Mouse (Mus musculus) midbrain, embryonic 16.5 days (tissue): ENCODE results near the gene Htr6. TPM values are rescaled to one million over a fixed set of nuclear protein-coding genes. Genes with fewer than 3 reads are reported as not detected.

Experiments used
- ATAC-seq: fragments of 200-750 bp; cut with Nextera tagmentation; 2 replicates; pipeline ENCODE4 v1.8.0; 2017; ENCODE audit warnings: moderate TSS enrichment
- H3K27ac ChIP-seq: fragments of 300-500 bp; sonication (generic); 2 replicates; pipeline ENCODE4 v1.5.1; 2014; ENCODE audit warnings: mild to moderate bottlenecking, low read length, mixed read lengths
- H3K27me3 ChIP-seq: fragments of 300-500 bp; sonication (generic); 2 replicates; pipeline ENCODE4 v1.6.1; 2014; ENCODE audit warnings: low read depth, low read length, mixed read lengths; ENCODE audit not compliant: control insufficient read depth, insufficient read depth
- H3K36me3 ChIP-seq: fragments of 300-500 bp; sonication (generic); 2 replicates; pipeline ENCODE4 v1.6.1; 2014; ENCODE audit warnings: mild to moderate bottlenecking, low read length, moderate library complexity, mixed read lengths; ENCODE audit not compliant: control insufficient read depth, insufficient read depth
- H3K4me1 ChIP-seq: fragments of 300-500 bp; sonication (generic); 2 replicates; pipeline ENCODE4 v1.6.1; 2014; ENCODE audit warnings: mild to moderate bottlenecking, low read length, mixed read lengths; ENCODE audit not compliant: control insufficient read depth, insufficient read depth
- H3K4me2 ChIP-seq: fragments of 300-500 bp; sonication (generic); 2 replicates; pipeline ENCODE4 v1.6.1; 2014; ENCODE audit warnings: mild to moderate bottlenecking, low read length, mixed read lengths
- H3K4me3 ChIP-seq: fragments of 300-500 bp; sonication (generic); 2 replicates; pipeline ENCODE4 v1.5.1; 2014; ENCODE audit warnings: low read depth, mild to moderate bottlenecking, low read length, moderate library complexity, mixed read lengths
- H3K9ac ChIP-seq: fragments of 300-500 bp; sonication (generic); 2 replicates; pipeline ENCODE4 v1.6.1; 2014; ENCODE audit warnings: low read depth, low read length, mixed read lengths
- H3K9me3 ChIP-seq: fragments of 300-500 bp; sonication (generic); replicated peaks from 2 replicates; pipeline ENCODE4 v1.6.1; 2014; ENCODE audit warnings: mild to moderate bottlenecking, low read length, mixed read lengths; ENCODE audit not compliant: control insufficient read depth, poor library complexity, severe bottlenecking
- WGBS: fragments of 180-500 bp; shearing (Covaris S2); extraction: QIAGEN DNeasy Blood & Tissue Kit; methylation state at CpG from one replicate; pipeline ENCODE4 v1.1.7; 2014; 5-methylcytosine and 5-hydroxymethylcytosine counted together
- polyA plus RNA-seq: library from polyadenylated mRNA; unstranded; fragments of >200 nt; fragmentation: Nextera tagmentation; extraction: Ambion mirVana; gene quantifications from 2 replicates; pipeline ENCODE4 v1.2.1, GENCODE M21; 2015

Htr6 gene
- polyA plus RNA-seq, 1 experiment from 2014 or later, result 0.30 TPM

DNA sequence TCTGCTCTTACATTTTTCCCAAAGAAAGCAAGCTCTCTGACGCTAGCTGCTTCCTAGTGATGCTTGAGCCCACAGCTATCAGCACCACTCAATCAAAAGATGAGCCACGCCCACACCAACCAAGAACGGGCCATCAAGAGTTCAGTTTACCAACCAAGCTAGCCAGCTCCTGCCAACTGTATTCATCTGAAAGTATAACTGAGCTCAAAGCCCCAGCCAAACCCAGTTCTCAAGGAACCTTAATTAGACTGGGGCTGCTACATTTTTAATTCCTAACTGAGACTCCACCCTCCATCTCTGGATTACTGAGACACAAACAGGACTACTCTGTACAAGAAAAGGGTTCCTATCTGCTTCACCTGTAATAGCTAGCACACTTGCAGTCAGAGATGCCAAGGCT is 35.5 kb upstream of the Htr6 start:
- peak overlapping the region; percentile 47; the same call in 1 of the 2 replicates for H3K27ac ChIP-seq
- H3K4me1 ChIP-seq, result peaks cover 16% of the 10 kb centered on the region
- H3K27me3 ChIP-seq, result no peaks in the 10 kb centered on the region
- no peaks in the 10 kb centered on the region for H3K9me3 ChIP-seq
- 86% methylated on average over 3 of the region's 3 CpGs for WGBS
- no peak for ATAC-seq
- no peaks in the 10 kb centered on the region for H3K36me3 ChIP-seq
- no peak overlapping the region for H3K4me3 ChIP-seq
- no peak overlapping the region for H3K9ac ChIP-seq
- no peak overlapping the region for H3K4me2 ChIP-seq

DNA sequence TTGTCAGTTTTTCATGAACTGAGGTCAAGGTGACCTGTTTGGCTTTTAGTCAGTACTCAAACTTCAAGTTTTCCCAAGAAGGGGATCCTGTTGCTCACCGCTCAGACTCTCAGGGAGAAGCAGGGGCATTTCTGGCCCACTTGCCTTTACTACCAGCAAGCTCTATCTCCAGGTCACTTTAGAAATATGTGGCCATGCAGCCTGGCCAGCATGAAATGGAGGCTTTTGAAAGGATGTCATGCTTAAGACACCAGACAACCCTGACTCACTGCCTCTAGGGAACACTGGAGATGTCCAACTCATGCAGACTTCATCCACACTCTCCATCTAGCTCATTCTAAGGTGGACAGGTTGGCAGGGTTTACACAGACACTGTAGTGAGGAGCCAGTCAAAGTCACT is 30.1 kb upstream of the Htr6 start:
- Histone ChIP-seq H3K4me3 (no peak overlapping the region), H3K4me2 (no peak overlapping the region), H3K4me1 (no peaks in the 10 kb centered on the region), H3K9ac (no peak overlapping the region), H3K9me3 (no peaks in the 10 kb centered on the region), H3K36me3 (peaks cover 8% of the 10 kb centered on the region), H3K27me3 (no peaks in the 10 kb centered on the region), H3K27ac (no peak overlapping the region)
- no peak for ATAC-seq
- 97% methylated on average over 1 of the region's 1 CpGs for WGBS

DNA sequence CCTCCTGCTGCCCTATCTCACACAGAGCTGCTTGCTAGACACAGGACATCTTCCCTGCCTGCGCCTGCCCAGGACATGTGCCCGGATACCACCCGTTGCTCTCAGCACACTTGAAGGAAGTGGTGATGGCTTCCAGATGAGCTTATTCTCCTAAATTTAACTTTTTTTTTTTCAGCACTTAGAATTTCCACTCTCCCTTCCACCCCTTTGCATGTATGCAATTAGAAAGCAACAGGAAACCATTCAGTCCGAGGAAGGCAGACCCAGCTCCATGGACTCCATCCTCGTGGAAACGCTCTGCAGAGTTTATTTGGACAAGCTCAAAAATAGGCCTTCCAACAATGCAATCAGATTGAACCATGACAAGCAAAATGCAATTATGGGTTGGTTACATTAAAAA is 26.2 kb upstream of the Htr6 start:
- 86% methylated on average over 6 of the region's 6 CpGs for WGBS
- no peak for ATAC-seq
- H3K9me3 ChIP-seq, result no peaks in the 10 kb centered on the region

DNA sequence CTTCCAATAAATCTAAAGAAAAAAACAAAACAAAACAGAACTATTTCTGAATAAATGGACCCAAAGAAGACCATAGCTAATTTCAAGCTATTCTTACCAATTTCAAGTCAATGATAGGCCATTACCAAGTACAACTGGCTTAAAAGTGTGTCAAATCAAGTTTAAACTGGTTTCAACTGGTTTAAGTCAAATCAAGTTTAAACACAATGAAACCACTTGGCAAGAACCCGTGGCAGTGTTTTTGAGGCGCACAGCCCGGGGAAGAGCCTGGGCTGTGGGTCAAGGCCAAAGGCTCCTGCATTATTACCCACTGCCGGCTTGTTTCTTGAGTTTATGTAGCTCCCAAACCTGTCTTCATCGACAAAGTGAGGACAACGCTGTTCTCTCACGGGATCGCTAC is 25.0 kb upstream of the Htr6 start:
- H3K4me2 ChIP-seq, result no peak overlapping the region
- no peaks in the 10 kb centered on the region for H3K9me3 ChIP-seq
- no peaks in the 10 kb centered on the region for H3K27me3 ChIP-seq
- no peak overlapping the region for H3K27ac ChIP-seq
- H3K9ac ChIP-seq, result no peak overlapping the region
- no peak overlapping the region for H3K4me3 ChIP-seq
- ATAC-seq, result no peak
- peaks cover 8% of the 10 kb centered on the region for H3K36me3 ChIP-seq
- H3K4me1 ChIP-seq, result no peaks in the 10 kb centered on the region
- 91% methylated on average over 8 of the region's 8 CpGs for WGBS

More for the DNA sequence above, 26.2 kb upstream of the Htr6 start:
- no peak overlapping the region for H3K27ac ChIP-seq
- no peak overlapping the region for H3K4me2 ChIP-seq
- peaks cover 8% of the 10 kb centered on the region for H3K36me3 ChIP-seq
- H3K4me1 ChIP-seq, result no peaks in the 10 kb centered on the region
- no peak overlapping the region for H3K4me3 ChIP-seq
- no peak overlapping the region for H3K9ac ChIP-seq
- H3K27me3 ChIP-seq, result no peaks in the 10 kb centered on the region

DNA sequence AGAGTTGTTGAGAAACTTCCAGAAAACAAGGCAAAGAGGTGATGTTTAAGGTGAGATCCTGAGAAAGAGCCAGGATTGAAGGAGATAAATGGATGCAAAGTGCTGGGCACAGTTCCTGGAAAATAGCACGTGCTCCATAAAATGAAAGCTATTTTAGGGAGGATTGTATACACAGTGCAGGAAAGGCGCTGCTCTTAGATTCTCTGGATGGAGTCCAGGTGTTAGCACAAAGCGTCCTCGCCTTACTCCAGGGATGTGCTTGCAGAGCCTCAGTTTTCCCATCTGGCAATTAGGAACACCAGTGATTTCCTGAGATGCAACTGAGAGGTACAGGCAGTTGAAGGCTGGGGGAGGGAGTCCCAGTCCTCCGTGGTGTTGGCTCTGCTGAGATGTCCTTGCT is 20.8 kb upstream of the Htr6 start:
- Histone ChIP-seq H3K4me3 (no peak overlapping the region), H3K27ac (no peak overlapping the region), H3K4me2 (no peak overlapping the region), H3K27me3 (peaks cover 16% of the 10 kb centered on the region), H3K9me3 (no peaks in the 10 kb centered on the region), H3K36me3 (no peaks in the 10 kb centered on the region), H3K9ac (no peak overlapping the region), H3K4me1 (peaks cover 13% of the 10 kb centered on the region)
- WGBS, result 80% methylated on average over 5 of the region's 5 CpGs
- no peak for ATAC-seq

DNA sequence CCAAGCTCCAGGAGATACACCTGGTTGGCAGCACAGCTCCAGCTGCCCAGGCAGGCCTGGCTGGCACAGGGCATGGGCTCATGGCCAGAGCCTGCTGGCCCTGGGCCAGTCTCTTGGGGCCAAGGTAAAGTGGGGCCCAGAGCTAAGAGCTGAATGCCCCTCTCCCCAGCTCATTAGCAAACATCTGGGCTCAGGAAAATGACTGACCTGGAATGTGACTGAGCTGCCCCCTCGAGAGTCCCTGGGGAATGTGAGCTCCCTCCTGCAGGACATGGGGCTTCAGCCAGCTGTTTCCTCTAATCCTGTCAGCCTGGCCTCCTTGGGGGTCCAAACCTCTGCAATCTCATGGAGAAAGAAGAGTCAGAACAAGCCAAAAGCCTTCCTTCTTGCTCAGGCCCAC is 20.0 kb upstream of the Htr6 start:
- Histone ChIP-seq H3K4me3 (no peak overlapping the region), H3K27ac (no peak overlapping the region), H3K4me2 (no peak overlapping the region), H3K27me3 (peaks cover 16% of the 10 kb centered on the region), H3K36me3 (no peaks in the 10 kb centered on the region), H3K4me1 (peaks cover 13% of the 10 kb centered on the region), H3K9ac (no peak overlapping the region), H3K9me3 (no peaks in the 10 kb centered on the region)
- ATAC-seq, result no peak
- 52% methylated on average over 1 of the region's 1 CpGs for WGBS

DNA sequence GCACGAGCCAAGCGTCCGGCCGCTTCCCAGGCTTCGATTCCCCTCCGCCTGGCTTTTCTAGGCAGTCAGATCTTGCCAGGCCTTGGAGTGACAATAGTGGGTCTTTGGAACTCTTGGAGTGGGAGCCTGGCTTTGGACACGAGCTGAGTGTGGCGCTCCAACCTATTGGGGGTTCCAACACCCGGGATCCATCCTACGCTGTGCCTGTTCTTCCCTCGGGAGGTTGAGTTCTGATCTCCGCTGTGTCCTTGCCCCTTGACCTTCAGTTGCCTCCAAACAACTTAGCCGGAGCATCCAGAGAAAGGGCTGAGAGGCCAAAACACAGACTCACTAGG is 17.8 kb upstream of the Htr6 start:
- H3K27ac ChIP-seq, result no peak overlapping the region
- peaks cover 13% of the 10 kb centered on the region for H3K4me1 ChIP-seq
- peak overlapping the region; percentile 42 for H3K4me3 ChIP-seq
- no peak for ATAC-seq
- no peaks in the 10 kb centered on the region for H3K9me3 ChIP-seq
- peak overlapping the region; percentile 66 for H3K9ac ChIP-seq
- H3K27me3 ChIP-seq, result peaks cover 16% of the 10 kb centered on the region
- 22% methylated on average over 13 of the region's 13 CpGs for WGBS
- H3K4me2 ChIP-seq, result peak overlapping the region; percentile 70
- no peaks in the 10 kb centered on the region for H3K36me3 ChIP-seq

DNA sequence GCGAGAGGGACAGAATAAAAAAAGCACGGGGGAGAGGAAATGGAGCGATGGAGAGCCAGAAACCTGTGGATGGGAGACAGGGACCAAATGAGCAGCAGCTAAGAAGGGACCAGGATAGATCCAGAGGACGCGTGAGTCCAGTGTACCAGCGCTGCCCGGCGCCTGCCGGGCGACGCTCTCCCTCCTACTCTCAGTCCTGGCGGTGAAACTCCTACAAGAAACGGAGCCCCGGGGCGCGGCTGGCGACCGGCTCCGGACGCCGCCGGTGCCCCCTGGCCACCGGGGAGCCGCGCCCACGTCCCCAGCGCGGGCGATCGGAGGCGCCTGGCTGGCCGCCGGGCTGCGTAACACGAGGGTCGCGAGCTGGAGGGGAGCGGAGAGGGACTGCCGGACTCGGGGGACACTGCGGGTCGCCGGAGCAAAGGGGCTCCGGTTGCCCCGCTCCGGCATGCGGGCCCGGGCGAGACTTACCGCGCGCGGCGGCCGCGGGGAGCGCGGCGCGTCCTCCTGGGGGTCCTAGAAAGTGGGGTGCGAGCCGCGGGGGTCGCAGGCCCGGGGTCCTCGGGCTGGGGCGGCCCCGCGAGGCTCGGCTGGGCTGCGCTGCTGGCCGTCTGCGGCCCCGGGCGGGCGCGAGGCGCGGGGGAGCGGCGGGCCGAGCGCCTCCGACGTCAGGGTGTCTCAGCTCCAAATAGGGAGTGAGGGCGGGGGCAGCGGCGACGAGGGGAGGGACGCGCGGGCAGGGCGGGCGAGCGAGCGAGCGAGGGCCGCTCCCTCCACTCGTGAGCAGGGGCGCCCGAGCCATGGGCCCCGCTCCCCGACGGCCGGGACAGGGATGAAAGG is 17.2 kb upstream of the Htr6 start, which contains the start of gene Nbl1:
TSS of gene Nbl1 (minus strand) at position 638 of the 840 bp plus-strand sequence.
- Histone ChIP-seq H3K4me2 (peak within 1 kb of the TSS; percentile 70), H3K9me3 (no peaks in the 10 kb centered on the region), H3K27ac (0 out of 2 replicates have a peak within 1 kb of the TSS, but pooled peaks have one; percentile 19), H3K4me3 (peak within 1 kb of the TSS; percentile 42), H3K36me3 (no peaks in the 10 kb centered on the region), H3K9ac (peak within 1 kb of the TSS; percentile 66), H3K27me3 (peaks cover 16% of the 10 kb centered on the region), H3K4me1 (peaks cover 13% of the 10 kb centered on the region)
- WGBS, result under 1% methylated on average over 46 of the region's 105 CpGs
- ATAC-seq, result 0 out of 2 replicates have a peak, but pooled peaks have one; percentile 20
